Mouse (Mus musculus): ENCODE results near the gene Lsm10.

Gene Lsm10

GRCm38 (mm10) chr4:126097711-126098253 is 1.4 kb downstream of the Lsm10 start:
- no peak for DNase-seq

GRCm38 (mm10) chr4:126099365-126099764 is 2.9 kb downstream of the Lsm10 start:
- no peak for DNase-seq

GRCm38 (mm10) chr4:126100764-126101163 is 4.3 kb downstream of the Lsm10 start:
- no peak for DNase-seq

GRCm38 (mm10) chr4:126102061-126102841 is 5.8 kb downstream of the Lsm10 start:
- DNase-seq: no peak

GRCm38 (mm10) chr4:126103057-126103581 is 6.7 kb downstream of the Lsm10 start:
- DNase-seq: peak; percentile 75

- DNase-seq: peak; percentile 93 to 96
Measured at GRCm38 (mm10) chr4:126103590-126104068, 7.2 kb downstream of the Lsm10 start, which contains the start of gene Stk40. Gene Stk40 (plus strand): TSS chr4:126103957.

- DNase-seq: peak; percentile 57 to 58
Measured at GRCm38 (mm10) chr4:126104261-126105075, 8.0 kb downstream of the Lsm10 start.

- no peak for DNase-seq
Measured at GRCm38 (mm10) chr4:126105131-126105783, 8.8 kb downstream of the Lsm10 start.

- DNase-seq: no peak
Measured at GRCm38 (mm10) chr4:126108061-126108740, 11.8 kb downstream of the Lsm10 start.

GRCm38 (mm10) chr4:126109613-126110373 is 13.4 kb downstream of the Lsm10 start:
- no peak for DNase-seq

- DNase-seq: peak; percentile 72 to 74
Measured at GRCm38 (mm10) chr4:126110374-126111152, 14.1 kb downstream of the Lsm10 start.

GRCm38 (mm10) chr4:126111153-126111549 is 14.7 kb downstream of the Lsm10 start:
- peak in 1 of 2 experiments; percentile 40 for DNase-seq

GRCm38 (mm10) chr4:126113243-126113642 is 16.8 kb downstream of the Lsm10 start:
- DNase-seq: peak; percentile 59 to 61

- DNase-seq: peak; percentile 67 to 72
Measured at GRCm38 (mm10) chr4:126113943-126114342, 17.5 kb downstream of the Lsm10 start.

- DNase-seq: no peak
Measured at GRCm38 (mm10) chr4:126115411-126115810, 19.0 kb downstream of the Lsm10 start.

- DNase-seq: no peak
Measured at GRCm38 (mm10) chr4:126115871-126116521, 19.6 kb downstream of the Lsm10 start.

GRCm38 (mm10) chr4:126117116-126117515 is 20.7 kb downstream of the Lsm10 start:
- DNase-seq: no peak

- DNase-seq: peak; percentile 56 to 69
Measured at GRCm38 (mm10) chr4:126118651-126119050, 22.2 kb downstream of the Lsm10 start.

- DNase-seq: peak; percentile 35 to 56
Measured at GRCm38 (mm10) chr4:126119051-126119450, 22.6 kb downstream of the Lsm10 start.

- peak; percentile 80 to 81 for DNase-seq
Measured at GRCm38 (mm10) chr4:126120052-126120451, 23.6 kb downstream of the Lsm10 start.
